Mouse (Mus musculus): ENCODE results near the gene Myh11. TPM values are rescaled to one million over a fixed set of nuclear protein-coding genes. Genes with fewer than 3 reads are reported as not detected.
A peak's percentile ranks its signal among the peaks of the same experiment; 100 is the strongest.

Gene Myh11
- total RNA-seq (2021) = 10 to 100 TPM; 20.3 to 24.0 TPM
- long read RNA-seq, experiment 1, full-length matches to known transcripts = 21 of 39 reads
- long read RNA-seq, experiment 1, partial matches to known transcripts = 10 of 39 reads
- long read RNA-seq, experiment 1, other reads (novel, unspliced or antisense) = 8 of 39 reads
- long read RNA-seq, experiment 2, full-length matches to known transcripts = 16 of 28 reads
- long read RNA-seq, experiment 2, partial matches to known transcripts = 7 of 28 reads
- long read RNA-seq, experiment 2, other reads (novel, unspliced or antisense) = 5 of 28 reads

DNA sequence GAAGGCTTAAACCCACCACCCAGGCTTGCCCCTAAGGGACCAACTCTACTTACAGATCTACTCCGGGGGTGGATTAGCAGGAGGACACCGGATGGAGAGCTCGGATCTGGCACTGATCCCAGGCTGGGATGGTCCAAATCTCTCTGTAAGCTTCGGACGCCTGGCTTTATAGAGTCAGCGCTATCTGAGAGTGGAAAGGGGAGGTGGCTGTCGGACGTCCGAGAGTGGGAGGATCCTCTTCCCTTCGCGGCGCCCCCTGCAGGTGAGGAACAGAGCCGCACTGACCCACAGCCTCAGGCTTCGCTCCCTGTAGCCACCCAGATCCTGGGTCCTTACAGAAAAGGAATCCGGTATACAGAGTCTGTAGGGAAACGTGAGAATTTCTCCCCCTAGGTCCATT, at the start of gene Myh11:
TSS of gene Myh11 (minus strand) at position 150 of the 400 bp plus-strand sequence.
- peak; percentile 85 for DNase-seq

DNA sequence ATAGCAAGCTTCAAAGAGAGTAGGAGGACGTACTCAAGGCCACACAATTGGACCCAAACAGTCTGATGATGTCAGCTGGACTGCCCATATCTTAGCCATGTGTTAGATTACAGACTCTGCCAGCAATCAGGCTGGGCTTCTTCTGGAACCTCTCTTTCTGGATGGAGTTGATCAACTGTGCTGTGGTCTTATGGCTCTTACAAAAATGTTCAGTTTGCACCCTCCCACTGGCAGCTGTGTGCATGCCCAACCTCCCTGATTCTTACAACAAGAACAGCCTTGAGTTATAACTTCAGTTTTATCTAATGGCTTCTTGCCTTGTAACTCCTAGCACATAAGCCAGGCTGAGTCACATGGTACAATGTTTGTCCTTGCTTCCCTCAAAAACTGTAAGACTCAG, 37.0 kb upstream of the Myh11 start:
- DNase-seq = no peak

DNA sequence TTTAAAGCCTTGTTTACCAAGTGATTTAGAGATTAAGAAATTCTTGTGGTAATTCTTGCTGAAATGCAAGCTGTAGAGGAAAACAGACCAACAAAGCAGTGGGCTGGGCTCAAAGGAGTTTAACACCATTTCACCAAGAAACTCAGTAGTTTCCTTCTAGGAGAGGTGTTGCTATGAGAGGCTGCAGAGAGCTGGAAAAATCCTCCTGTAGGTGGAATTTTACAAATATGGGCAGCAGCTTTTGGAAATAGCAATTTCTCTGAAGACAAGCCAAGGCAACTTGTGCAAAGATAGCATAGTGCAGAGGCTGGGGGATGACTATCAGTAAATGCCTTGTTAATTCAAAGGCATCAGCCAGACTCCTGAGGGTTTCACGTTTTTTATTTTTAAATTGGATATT, 29.3 kb upstream of the Myh11 start:
- DNase-seq = no peak

DNA sequence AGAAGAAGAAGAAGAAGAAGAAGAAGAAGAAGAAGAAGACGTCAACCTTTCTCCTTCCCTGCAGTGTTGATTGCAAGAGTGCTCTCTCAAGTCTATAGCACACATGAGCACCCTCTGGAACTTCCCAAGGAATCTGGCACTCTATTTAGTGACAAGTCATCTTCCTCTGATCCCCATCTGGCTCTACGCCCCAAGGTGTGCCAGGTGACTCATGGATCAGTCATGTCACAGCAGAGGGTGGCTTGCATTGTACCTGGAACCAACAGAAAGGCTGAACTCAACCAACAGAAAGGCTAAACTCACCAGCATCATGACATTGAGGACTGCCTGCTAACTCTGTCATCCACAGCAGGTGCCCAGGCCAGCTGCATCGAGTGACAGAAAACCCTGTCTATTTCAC, 28.5 kb upstream of the Myh11 start:
- DNase-seq = no peak

DNA sequence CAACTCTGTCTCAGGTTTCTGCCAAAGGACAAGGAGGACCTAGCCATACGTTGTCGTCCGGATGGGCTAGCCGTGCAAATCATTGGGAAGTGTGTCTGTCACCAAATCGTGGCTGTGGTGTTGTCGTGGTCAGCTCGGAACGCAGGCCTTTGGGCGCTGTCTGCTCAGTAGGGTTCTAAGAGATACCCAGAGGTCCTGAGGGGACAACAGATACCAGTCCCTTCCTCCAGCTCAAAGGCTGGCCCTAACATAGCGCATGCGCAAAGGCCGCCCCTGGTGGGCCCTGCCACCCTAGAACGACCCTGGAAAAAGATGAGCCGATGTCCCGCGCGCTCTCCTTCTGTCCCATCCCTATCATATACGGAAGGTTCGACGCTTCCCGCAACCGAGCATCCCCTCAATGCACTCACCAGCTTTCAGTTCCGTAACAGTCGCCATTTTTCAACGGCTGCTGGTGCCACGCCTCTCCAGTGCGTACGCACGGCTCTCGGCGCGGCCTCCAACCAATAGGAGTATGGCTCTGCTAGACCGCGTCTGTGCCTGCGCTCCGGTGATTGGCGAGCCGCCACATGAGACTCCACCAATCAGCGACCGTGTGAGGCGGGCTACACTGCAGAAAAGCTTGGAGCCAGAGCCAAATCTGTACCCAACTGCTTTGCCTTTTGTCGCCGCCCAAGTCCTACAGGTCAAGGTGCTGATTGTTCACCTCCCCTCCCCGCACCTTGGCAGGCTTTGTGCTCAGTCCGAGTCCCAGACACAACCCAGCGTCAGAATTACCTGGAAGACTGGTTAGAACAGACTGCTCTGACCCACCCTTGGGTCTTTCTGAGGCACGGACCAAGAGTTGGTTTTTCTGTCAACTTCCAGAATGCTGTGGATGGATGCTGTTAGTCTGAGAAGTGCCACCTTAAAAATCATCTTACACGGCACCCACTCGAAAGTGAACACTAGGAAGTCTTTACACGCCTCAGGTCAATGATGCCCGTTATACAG, 26.0 kb upstream of the Myh11 start, which contains the start of gene Fopnl:
TSS of gene Fopnl (minus strand) at position 522 of the 993 bp plus-strand sequence.
- DNase-seq = peak; percentile 98

DNA sequence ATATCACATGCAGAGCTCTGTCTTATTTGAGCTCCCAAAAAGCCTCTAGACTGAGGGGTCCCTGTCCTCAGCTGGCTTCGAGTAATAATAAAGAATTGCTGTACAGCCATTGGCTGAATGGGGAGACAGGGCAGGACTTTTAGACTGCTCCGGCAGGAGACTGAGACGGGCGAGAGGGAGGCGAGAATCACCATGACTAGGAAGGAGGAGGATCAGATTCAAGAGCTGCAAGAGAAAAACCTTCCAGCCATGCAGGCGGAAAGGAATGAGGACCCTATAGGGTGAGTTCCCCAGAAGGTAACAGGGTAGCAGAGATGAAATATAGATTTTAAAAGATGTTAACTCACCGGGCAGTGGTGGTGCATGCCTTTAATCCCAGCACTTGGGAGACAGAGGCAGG, 21.7 kb upstream of the Myh11 start:
- DNase-seq = no peak

DNA sequence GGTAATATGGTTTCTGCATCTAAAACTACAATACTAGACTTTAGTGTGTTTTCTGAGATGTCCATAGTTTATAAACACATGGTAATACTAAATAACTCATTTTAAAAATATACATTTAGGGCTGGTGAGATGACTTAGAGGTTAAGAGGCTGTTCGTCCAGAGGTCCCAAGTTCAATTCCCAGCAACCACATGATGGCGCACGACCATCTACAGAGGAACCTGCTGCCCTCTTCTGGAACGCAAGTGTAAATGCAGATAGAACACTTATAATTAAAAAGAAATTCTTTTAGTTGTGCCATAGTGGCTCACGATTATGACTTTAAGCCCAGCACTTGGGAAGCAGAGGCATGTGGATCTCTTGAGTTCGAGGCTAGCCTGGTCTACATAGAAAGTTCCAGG, 20.2 kb upstream of the Myh11 start:
- DNase-seq = peak; percentile 17

DNA sequence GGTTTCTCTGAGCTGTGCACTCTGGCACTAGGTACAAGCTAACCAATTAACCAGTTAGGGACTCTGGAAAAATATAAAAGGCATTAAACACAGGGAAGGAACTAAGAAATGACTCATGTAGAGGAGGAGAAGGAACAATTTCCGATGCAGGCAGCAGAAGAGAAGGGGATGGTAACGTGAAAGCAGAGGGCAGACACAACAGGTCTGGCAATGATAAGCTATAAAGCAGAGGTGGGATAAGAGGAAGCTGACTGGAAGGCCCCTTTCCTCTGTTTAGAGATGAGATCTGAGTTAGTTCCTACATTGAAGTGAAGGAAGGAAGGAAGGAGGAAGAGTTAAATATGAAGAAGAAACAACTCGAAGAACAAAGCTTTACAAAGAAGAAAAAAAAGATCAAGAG, 18.7 kb upstream of the Myh11 start:
- no peak for DNase-seq

DNA sequence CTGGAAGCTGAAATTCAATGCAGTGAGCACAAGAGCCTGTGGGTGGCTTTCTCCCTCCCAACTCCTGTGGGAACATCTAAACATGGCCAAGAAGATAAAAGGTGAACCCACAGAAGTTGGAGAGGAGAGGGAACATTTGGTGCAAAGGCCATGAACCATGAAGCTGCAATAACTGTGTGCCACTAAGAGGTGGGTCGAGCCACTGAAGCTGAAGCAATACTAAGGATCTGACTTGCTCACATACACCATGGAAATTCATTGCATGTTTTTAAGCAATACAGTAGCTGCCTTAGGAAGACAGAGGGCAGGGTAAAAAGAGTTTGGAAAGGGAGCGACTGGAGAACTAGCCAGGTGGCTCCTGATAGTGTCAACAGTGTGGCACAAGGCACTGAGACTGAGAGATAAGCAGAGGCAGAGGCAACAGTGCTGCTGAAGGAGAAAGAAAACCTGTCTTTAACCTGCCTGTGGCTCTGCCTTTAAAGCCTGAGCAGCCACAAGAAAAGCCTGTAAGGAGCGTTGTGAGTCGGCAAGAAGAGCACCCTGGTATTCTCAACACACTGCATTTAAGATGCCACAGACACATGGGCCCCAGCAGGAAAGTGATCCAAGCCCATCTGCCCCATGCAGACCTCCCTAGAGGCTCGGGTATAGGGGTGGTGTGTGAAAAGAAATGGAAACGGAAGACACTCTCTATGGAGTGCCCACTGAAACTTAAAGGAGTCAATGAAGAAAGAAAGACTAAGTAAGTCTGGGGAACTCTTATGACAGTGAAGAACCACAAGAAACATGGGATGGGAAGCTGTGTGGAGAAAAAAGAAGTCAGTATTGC, 17.3 kb upstream of the Myh11 start:
- no peak for DNase-seq

DNA sequence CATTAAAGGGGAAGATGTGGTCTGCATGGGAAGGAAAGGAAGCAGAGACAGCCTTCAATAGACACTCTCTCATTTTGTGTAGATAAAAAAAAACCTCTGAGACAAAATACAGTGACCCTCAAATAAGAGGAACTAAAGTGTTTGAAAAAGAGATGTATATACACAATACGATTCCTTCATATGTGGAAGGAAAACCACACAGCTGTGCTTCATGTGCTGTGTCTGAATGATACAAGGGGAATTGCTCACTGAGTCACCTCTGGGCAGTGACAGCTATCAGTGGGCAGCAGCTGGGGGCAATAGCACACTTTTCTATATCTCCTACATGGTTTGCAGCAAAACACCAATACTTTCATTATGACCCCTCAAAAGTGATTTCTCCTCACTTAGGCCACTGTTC, 16.2 kb upstream of the Myh11 start:
- no peak for DNase-seq

DNA sequence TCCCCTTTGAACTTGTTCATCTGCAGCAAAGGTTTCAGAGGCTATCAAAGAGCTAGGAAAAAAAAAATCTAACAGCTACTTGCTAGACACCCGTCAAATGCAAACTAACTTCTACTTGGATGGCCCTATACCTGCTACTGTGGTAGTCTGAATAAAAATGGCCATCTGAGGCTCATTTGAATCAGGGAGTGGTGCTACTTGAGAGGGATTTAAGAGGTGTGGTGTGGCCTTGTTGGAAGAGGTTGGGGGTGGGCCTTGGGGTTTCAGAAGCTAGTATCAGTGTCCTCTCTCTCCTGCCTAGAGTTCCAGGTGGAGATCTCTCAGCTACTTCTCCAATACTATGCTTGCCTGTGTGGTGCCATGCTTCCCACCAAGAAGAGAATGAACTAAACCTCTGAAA, 15.3 kb upstream of the Myh11 start:
- no peak for DNase-seq

DNA sequence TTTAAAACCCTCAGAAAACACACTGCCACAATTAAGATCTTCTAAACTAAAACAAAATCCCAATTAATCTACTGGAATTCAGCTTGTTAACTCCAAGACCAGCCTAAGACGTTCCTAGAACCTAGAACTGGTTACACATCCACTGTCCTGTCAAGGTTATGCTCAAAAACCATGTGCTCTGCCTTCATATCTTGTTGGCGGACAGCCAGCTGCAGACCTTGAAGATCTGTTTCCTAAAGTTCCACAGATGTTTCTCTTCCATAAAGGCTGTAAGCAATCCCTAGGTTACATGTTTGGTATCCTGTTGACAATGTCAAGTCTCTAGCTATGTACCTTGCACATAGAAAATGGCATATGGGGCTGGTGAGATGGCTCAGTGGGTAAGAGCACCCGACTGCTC, 13.6 kb upstream of the Myh11 start:
- no peak for DNase-seq

DNA sequence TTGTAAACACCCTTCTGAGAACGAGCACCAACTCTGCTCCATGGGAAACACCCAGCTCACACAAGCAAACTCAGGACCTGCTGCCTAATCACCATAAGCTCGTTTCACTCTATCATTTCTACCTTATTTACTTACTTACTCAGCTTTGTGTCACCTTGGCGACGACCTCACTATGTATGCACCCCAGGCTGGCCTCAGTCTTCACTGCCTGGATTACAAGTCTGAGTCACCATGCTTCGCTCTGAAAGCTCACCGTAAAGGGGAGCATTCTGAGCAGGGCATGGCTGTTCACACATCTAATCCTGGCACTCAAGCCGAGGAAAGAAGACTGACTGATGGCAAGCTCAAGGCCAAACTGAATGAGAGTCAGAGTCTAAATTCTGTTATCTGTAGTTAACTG, 12.5 kb upstream of the Myh11 start:
- DNase-seq = no peak

DNA sequence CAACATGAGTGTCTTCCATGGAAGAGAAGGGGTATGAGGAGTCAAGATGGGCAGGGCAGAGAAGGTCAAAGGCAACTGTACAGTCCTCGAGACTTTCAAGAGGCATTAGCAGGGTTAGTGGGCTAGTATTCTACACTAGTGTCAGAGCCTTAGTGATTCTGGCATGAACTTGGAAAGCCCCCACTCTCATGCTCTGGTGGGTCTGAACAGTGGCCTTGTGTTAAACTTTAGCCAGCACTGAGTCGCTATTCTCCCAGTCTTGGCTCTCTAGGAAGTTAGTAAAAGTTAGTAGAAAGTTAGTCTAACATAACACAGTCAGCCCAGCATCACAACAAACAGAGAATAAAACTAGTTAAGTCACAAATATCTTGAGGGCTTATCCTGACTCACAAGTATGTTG, 12.0 kb upstream of the Myh11 start:
- DNase-seq = no peak

DNA sequence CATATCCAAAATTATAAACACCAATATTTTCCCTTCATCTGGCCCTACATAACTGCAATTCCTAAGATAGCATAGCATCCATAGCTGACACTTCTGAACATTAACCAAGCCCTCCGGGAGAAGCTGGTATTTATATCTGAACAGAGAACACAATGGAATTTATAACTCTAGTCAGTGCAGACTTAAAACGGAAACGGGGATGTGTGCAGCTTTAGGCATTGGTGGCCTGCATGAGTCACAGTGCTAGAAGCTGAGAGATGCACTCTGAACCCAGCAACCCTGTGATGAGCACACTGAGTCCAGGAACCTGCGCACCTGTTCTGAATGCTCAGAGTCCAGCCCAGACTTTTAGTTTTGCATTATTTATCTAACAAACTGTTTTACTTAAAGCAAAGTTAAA, 7.3 kb upstream of the Myh11 start:
- DNase-seq = no peak

DNA sequence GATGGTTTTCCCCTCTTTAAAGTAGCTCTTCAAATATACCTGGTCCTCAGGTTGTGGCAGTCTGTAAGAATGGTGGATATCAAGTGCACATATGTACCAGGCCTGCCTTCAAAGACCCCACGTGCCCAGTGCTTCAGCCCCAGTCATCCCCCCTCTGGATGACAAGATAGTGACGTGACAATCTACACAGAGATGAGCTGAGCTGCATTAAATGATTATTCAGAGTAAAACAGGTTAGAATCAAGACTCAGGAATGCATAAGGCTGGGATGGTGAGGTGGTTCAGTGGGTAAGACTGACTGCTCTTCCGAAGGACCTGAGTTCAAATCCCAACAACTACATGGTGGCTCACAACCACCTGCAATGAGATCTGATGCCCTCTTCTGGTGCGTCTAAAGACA, 6.6 kb upstream of the Myh11 start:
- no peak for DNase-seq

DNA sequence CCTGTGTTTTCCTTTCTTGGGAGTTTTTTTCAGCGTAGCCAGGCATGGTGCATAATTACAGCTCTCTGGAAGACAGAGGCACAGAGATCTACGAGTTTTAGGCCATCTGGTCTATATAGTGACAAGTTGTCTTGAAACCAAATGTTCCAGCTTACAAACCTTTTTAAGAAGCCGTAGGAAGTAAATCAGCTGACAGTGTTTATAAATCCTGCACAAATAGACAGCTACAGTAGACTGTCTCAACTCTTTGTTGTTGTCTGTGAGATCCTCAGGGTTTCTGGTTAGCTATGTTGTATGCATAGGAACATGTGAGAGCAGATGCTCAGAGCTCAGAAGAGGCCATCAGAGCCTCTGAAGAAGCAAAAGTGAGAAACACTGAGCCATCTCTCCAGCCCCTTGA, 6.0 kb upstream of the Myh11 start:
- DNase-seq = no peak

DNA sequence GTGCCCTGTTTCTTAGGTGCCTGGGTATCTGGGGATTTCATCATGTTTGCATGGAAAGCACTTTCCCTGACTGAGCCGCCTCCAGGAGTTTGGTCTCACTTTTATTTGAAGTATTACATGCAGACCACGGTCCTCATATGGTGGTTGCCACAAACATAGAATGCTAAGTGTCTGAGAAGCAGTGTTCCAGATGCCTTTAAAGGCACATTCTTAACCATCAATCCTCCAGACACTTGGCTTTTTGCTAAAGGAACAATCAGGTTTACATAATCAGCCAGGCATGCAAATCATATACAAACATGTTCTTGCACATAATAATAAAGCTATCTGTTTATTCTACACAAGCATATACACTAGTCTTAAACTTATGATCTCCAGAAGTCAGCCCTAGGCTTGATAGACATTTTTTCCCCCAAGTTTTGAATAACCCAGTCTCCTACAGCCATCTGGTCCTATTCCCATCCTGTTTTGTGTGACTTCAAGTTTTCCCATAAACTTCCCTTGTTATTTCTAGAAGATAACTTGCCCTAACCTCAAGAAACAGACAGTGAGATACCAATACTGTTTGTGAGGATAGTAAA, 5.5 kb upstream of the Myh11 start:
- DNase-seq = no peak

DNA sequence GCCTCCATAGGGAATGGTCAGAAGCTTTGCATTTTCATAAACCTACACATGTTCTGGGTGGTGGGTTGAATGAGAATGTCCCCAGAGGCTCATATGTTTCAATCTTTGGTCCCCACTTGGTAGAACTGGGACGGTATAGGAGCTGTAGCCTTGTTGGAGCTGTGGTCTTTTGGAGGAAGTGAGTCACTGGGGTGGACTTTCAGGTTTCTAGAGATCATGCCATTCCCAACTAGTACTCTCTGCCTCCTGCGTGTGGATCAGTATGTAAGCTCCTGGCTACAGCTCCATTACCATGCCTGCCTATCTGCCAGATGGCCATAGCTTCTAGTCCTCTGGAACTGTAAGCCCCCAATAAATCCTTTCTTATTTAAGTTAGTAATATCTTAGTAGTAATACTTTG, 4.1 kb upstream of the Myh11 start:
- no peak for DNase-seq

DNA sequence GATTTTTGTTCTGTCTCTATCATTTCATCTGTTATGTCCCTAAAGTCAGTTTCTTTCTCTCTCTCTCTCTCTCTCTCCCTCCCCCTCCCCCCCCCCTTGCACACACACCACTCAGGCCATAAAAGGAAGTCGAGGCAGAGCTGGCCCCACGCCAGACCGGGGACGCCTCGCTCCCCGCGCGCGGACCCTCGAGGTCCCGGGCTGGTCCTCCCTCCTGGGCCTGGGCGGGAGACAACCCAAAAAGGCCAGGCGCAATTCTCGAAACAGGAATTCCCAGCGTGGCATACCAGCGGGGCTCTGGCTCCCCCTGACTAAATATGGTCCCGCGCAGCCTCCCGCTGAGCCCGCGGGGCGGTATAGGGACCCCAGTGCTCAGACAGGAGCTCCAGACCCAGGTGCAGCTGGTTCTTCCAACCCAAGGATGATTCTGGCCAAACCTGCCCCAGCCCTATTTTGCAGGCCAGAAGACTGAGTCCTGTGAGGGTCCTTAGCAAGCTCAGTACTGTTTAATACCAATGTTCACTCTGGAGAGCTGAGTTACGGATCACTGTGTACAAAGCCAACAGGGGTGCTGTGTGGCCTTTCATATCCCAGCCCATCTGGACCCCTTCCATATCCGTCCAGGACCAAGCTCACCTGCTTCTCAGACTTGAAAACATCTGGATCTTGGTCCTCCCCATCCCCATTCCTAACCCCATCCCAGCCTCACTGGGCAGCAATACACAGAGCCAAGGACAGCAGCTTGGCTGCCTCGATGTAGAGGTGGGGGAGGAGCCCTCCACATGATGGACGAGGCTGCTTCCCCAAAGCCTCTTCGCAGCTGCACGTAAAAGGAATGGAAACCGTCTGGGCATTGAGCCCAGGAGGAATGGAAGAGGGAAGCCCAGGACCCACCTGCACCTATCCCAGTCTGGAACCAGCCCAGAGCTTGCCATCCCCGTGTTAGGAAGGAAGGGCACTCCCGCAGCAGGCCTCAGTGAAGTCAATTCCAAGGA, 1.3 kb upstream of the Myh11 start:
- DNase-seq = peak; percentile 20

DNA sequence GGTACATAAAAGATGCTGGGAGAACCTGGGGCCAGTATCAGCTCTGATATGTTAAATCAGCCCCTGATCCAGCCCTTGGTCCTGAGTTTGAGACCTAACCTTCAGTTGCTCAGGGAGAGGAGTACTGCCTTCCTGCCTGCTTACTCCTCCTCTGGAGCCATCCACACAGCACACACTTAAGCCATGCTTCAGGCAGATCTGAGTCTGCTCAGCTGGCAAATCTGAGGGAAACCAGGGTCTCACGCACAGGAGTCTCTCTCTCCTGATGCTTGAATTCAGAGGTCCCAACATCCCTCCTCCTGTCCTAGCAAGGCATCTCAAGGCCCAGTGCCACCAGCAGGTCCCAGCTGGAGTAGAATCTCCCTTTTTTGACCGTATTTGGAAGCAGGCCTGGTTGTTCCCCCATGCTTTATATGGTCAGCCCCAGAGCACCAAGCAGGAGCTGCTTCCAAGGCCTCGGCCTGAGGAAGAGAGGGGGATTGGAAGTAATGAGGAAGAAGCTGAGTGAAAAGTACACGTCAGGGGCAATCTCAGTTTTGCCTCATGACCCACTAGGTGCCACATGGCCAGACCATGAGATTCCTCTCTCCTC, 18.7 kb downstream of the Myh11 start:
- no peak for DNase-seq

All from gastrocnemius, postnatal 10 days (tissue).